Mouse (Mus musculus): Measurements from ENCODE around the gene Akt1.

Gene Akt1

GRCm38 (mm10) chr12:112693185-112694126 lies 18.8 kb upstream of the Akt1 start:
- DNase-seq (ENCODE audit: low read depth, low spot score): peak; percentile 95

- DNase-seq (ENCODE audit: low read depth, low spot score): no peak
These were observed 13.8 kb upstream of the Akt1 start for GRCm38 (mm10) chr12:112688458-112688857.

- no peak for DNase-seq (ENCODE audit: low read depth, low spot score)
These were observed 8.7 kb upstream of the Akt1 start for GRCm38 (mm10) chr12:112683351-112683750.

- DNase-seq (ENCODE audit: low read depth, low spot score): no peak
These were observed 4.6 kb upstream of the Akt1 start for GRCm38 (mm10) chr12:112679027-112679996.

GRCm38 (mm10) chr12:112678555-112679026 lies 3.9 kb upstream of the Akt1 start, which contains the start of gene Zbtb42:
Gene Zbtb42 (plus strand): TSS chr12:112678828.
- no peak for DNase-seq (ENCODE audit: low read depth, low spot score)

- no peak for DNase-seq (ENCODE audit: low read depth, low spot score)
These were observed 3.4 kb upstream of the Akt1 start for GRCm38 (mm10) chr12:112677943-112678554.

GRCm38 (mm10) chr12:112677076-112677475 lies 2.4 kb upstream of the Akt1 start:
- no peak for DNase-seq (ENCODE audit: low read depth, low spot score)

GRCm38 (mm10) chr12:112675245-112676035 lies 756 bp upstream of the Akt1 start:
- peak; percentile 95 for DNase-seq (ENCODE audit: low read depth, low spot score)

- no peak for DNase-seq (ENCODE audit: low read depth, low spot score)
These were observed 1.1 kb downstream of the Akt1 start for GRCm38 (mm10) chr12:112673576-112674091.

- peak; percentile 37 for DNase-seq (ENCODE audit: low read depth, low spot score)
These were observed 1.7 kb downstream of the Akt1 start for GRCm38 (mm10) chr12:112672744-112673575.

- peak; percentile 72 for DNase-seq (ENCODE audit: low read depth, low spot score)
These were observed 2.8 kb downstream of the Akt1 start for GRCm38 (mm10) chr12:112671891-112672290.

- no peak for DNase-seq (ENCODE audit: low read depth, low spot score)
These were observed 3.8 kb downstream of the Akt1 start for GRCm38 (mm10) chr12:112670718-112671393.

GRCm38 (mm10) chr12:112667619-112668297 lies 6.9 kb downstream of the Akt1 start:
- no peak for DNase-seq (ENCODE audit: low read depth, low spot score)

GRCm38 (mm10) chr12:112665881-112666544 lies 8.7 kb downstream of the Akt1 start:
- DNase-seq (ENCODE audit: low read depth, low spot score): no peak

- DNase-seq (ENCODE audit: low read depth, low spot score): no peak
These were observed 9.2 kb downstream of the Akt1 start for GRCm38 (mm10) chr12:112665445-112665844.

- no peak for DNase-seq (ENCODE audit: low read depth, low spot score)
These were observed 10.0 kb downstream of the Akt1 start for GRCm38 (mm10) chr12:112664656-112665055.

- no peak for DNase-seq (ENCODE audit: low read depth, low spot score)
These were observed 10.6 kb downstream of the Akt1 start for GRCm38 (mm10) chr12:112664124-112664523.

GRCm38 (mm10) chr12:112663716-112664115 lies 11.0 kb downstream of the Akt1 start:
- no peak for DNase-seq (ENCODE audit: low read depth, low spot score)

Measured in ES-CJ7 (cell line).